Mouse (Mus musculus) embryonic facial prominence, embryonic 12.5 days (tissue): ENCODE measurements around the gene Arid4b. TPM values are rescaled to one million over a fixed set of nuclear protein-coding genes. Genes with fewer than 3 reads are reported as not detected.

Experiments used
- ATAC-seq: fragments of 200-750 bp; cut with Nextera tagmentation; 2 replicates; pipeline ENCODE4 v1.8.0; 2017; ENCODE audit not compliant: insufficient number of reproducible peaks, insufficient read depth, low FRiP score, low TSS enrichment
- H3K27ac ChIP-seq: fragments of 300-500 bp; sonication (generic); 2 replicates; pipeline ENCODE4 v1.5.1; 2016; ENCODE audit warnings: mild to moderate bottlenecking
- H3K27me3 ChIP-seq: fragments of 300-500 bp; sonication (generic); 2 replicates; pipeline ENCODE4 v1.6.1; 2016; ENCODE audit warnings: mild to moderate bottlenecking, moderate library complexity
- H3K36me3 ChIP-seq: fragments of 300-500 bp; sonication (generic); 2 replicates; pipeline ENCODE4 v1.6.1; 2016; ENCODE audit warnings: mild to moderate bottlenecking
- H3K4me1 ChIP-seq: fragments of 300-500 bp; sonication (generic); 2 replicates; pipeline ENCODE4 v1.6.1; 2016
- H3K4me2 ChIP-seq: fragments of 300-500 bp; sonication (generic); replicated peaks from 2 replicates; pipeline ENCODE4 v1.6.1; 2016; ENCODE audit warnings: mild to moderate bottlenecking, moderate library complexity
- H3K4me3 ChIP-seq: fragments of 300-500 bp; sonication (generic); 2 replicates; pipeline ENCODE4 v1.5.1; 2016; ENCODE audit warnings: mild to moderate bottlenecking
- H3K9ac ChIP-seq: fragments of 300-500 bp; sonication (generic); 2 replicates; pipeline ENCODE4 v1.6.1; 2016; ENCODE audit warnings: mild to moderate bottlenecking, moderate library complexity
- H3K9me3 ChIP-seq: fragments of 300-500 bp; sonication (generic); 2 replicates; pipeline ENCODE4 v1.6.1; 2016; ENCODE audit warnings: mild to moderate bottlenecking, moderate library complexity
- WGBS: fragments of 180-500 bp; shearing (Covaris S2); methylation state at CpG from one replicate; pipeline ENCODE4 v1.1.7; 2016; 5-methylcytosine and 5-hydroxymethylcytosine counted together
- polyA plus RNA-seq: library from polyadenylated mRNA; unstranded; fragments of >200 nt; fragmentation: Nextera tagmentation; extraction: Ambion mirVana; gene quantifications from 2 replicates; pipeline ENCODE4 v1.2.1, GENCODE M21; 2016

Gene Arid4b
- polyA plus RNA-seq, 1 experiment from 2014 or later: 96.5 TPM

- WGBS: 85% methylated on average over 4 of the region's 4 CpGs
- Histone ChIP-seq H3K9ac (no peak overlapping the region), H3K4me2 (no peak overlapping the region), H3K9me3 (no peaks in the 10 kb centered on the region), H3K36me3 (no peaks in the 10 kb centered on the region), H3K27me3 (no peaks in the 10 kb centered on the region), H3K4me1 (no peaks in the 10 kb centered on the region), H3K27ac (no peak overlapping the region), H3K4me3 (no peak overlapping the region)
- ATAC-seq: no peak
Measured at GRCm38 (mm10) chr13:14113746-14114528, 50.9 kb downstream of the Arid4b start.

DNA sequence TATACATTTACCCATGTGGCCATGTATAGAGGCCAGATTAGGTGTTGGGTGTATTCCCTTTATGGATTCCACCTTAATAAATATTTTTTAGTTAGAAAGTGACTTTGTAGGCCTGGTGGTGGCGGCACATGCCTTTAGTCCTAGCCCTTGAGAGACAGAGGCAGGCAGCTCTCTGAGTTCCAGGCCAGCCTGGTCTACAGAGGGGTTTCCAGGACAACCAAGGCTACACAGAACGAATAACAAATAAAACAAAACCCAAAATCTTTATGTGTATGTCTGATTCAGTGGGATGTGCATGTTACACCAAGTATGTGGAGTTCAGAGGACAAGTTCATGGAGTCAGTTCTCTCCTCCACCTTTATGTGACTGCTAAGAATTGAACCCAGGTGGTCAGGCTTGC, 52.8 kb downstream of the Arid4b start:
- Histone ChIP-seq H3K9ac (no peak overlapping the region), H3K4me1 (no peaks in the 10 kb centered on the region), H3K4me2 (no peak overlapping the region), H3K9me3 (no peaks in the 10 kb centered on the region), H3K27ac (no peak overlapping the region), H3K36me3 (no peaks in the 10 kb centered on the region), H3K27me3 (no peaks in the 10 kb centered on the region), H3K4me3 (no peak overlapping the region)
- no peak for ATAC-seq
- WGBS: 91% methylated on average over 2 of the region's 2 CpGs

GRCm38 (mm10) chr13:14131651-14132050, 68.6 kb downstream of the Arid4b start:
- no peak for ATAC-seq
- 95% methylated on average over 1 of the region's 1 CpGs for WGBS
- Histone ChIP-seq H3K9ac (no peak overlapping the region), H3K27me3 (no peaks in the 10 kb centered on the region), H3K4me2 (no peak overlapping the region), H3K4me1 (no peaks in the 10 kb centered on the region), H3K4me3 (no peak overlapping the region), H3K27ac (no peak overlapping the region), H3K36me3 (peaks cover 26% of the 10 kb centered on the region), H3K9me3 (no peaks in the 10 kb centered on the region)

- Histone ChIP-seq H3K36me3 (peaks cover 9% of the 10 kb centered on the region), H3K4me3 (no peak overlapping the region), H3K4me1 (no peaks in the 10 kb centered on the region), H3K9me3 (no peaks in the 10 kb centered on the region), H3K9ac (no peak overlapping the region), H3K27me3 (no peaks in the 10 kb centered on the region), H3K4me2 (no peak overlapping the region), H3K27ac (no peak overlapping the region)
- WGBS: 90% methylated on average over 2 of the region's 2 CpGs
- no peak for ATAC-seq
Measured at GRCm38 (mm10) chr13:14142294-14142966, 79.4 kb downstream of the Arid4b start.

DNA sequence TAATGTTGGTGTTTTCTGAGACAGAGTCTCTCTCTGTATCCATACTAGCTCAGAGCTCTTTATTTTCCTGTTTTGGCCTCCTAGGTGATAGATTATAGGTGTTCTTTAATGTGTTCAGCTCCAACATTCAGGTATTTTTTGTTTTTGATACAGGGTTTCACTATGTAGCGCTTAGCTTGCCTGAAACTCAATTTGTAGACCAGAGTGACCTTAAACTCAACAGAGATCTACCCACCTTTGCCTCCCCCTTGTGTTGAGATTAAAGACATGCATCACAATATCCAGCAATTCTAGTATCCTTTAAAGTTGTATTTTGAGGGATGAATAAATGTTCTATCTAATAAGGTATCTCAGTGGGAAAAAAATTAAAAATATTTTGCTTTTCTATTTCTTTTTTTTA, 115.0 kb downstream of the Arid4b start:
- no peak for ATAC-seq
- H3K4me3 ChIP-seq: no peak overlapping the region
- no peaks in the 10 kb centered on the region for H3K4me1 ChIP-seq
- H3K9me3 ChIP-seq: no peaks in the 10 kb centered on the region
- 91% methylated on average over 1 of the region's 1 CpGs for WGBS
- H3K4me2 ChIP-seq: no peak overlapping the region
- H3K9ac ChIP-seq: no peak overlapping the region
- H3K27ac ChIP-seq: no peak overlapping the region
- H3K27me3 ChIP-seq: no peaks in the 10 kb centered on the region
- H3K36me3 ChIP-seq: no peaks in the 10 kb centered on the region; the same call in 1 of the 2 replicates

GRCm38 (mm10) chr13:14179669-14180068, 116.6 kb downstream of the Arid4b start:
- 78% methylated on average over 3 of the region's 3 CpGs for WGBS
- Histone ChIP-seq H3K9ac (no peak overlapping the region), H3K27ac (no peak overlapping the region), H3K9me3 (no peaks in the 10 kb centered on the region), H3K4me1 (no peaks in the 10 kb centered on the region), H3K27me3 (no peaks in the 10 kb centered on the region), H3K36me3 (peaks cover under 1% of the 10 kb centered on the region; the same call in 1 of the 2 replicates), H3K4me3 (no peak overlapping the region), H3K4me2 (no peak overlapping the region)
- no peak for ATAC-seq

- H3K36me3 ChIP-seq: no peaks in the 10 kb centered on the region
- WGBS: 46% methylated on average over 2 of the region's 2 CpGs
Measured at GRCm38 (mm10) chr13:14245946-14246345, 182.9 kb downstream of the Arid4b start.

More at GRCm38 (mm10) chr13:14245946-14246345, 182.9 kb downstream of the Arid4b start:
- H3K4me2 ChIP-seq: no peak overlapping the region
- H3K4me1 ChIP-seq: no peaks in the 10 kb centered on the region
- no peak overlapping the region for H3K27ac ChIP-seq
- H3K27me3 ChIP-seq: no peaks in the 10 kb centered on the region
- no peak overlapping the region for H3K4me3 ChIP-seq
- no peak overlapping the region for H3K9ac ChIP-seq
- H3K9me3 ChIP-seq: no peaks in the 10 kb centered on the region
- no peak for ATAC-seq

Other genes starting within 250 kb of the Arid4b start
- 44.7 and 45.6 TPM in 2 replicates for gene B3galnt2, start 108.8 kb upstream of the Arid4b start, polyA plus RNA-seq
- gene Tbce, start 23.6 kb upstream of the Arid4b start, polyA plus RNA-seq: 61.3 and 66.6 TPM in 2 replicates
- 58.5 and 64.0 TPM in 2 replicates for gene Ggps1, start 256 bp downstream of the Arid4b start, polyA plus RNA-seq